Comparison of ENCODE assay signal across 15 mouse cellular contexts in the genomic region with DNA sequence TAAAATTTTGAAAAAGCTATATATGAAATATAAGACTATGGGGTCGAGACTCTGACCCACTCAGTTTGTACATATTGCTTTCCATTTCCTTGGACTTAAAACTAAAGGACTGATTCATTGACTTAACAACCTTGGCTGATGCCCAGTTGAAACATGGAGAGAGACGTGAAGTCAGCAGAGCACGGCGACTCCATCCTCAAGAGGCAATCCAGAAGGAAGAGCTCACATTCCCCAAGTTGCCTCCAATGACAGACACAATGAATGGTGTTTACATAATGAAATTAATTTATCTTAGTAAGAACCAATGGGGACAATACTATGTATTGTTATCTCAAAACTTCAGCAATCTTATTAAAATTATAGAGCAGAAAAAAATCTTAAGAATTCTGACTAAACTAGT. TPM values are rescaled to one million over a fixed set of nuclear protein-coding genes. Genes with fewer than 3 reads are reported as not detected.
"Had no signal": no experiment of that assay in that cellular context is flagged by ENCODE, and none has a peak within 500 bp of the region (broad histone marks: within the 10 kb centered on the region; RNA-seq: fewer than 3 reads in every experiment).

No protein-coding gene starts in this region.

- H3K27ac ChIP-seq: liver, embryonic 15.5 days; macrophage; midbrain, embryonic 12.5 days; midbrain, embryonic 15.5 days; neural tube, embryonic 12.5 days; stomach, embryonic 15.5 days; stomach, postnatal 0 days had no signal

- H3K9me3 ChIP-seq: liver, embryonic 15.5 days; megakaryocyte, embryonic 14.5 days; midbrain, embryonic 12.5 days; midbrain, embryonic 15.5 days; neural tube, embryonic 12.5 days; stomach, embryonic 15.5 days had no signal

- H3K4me1 ChIP-seq: midbrain, embryonic 12.5 days; midbrain, embryonic 15.5 days; stomach, embryonic 15.5 days had no signal

- H3K9ac ChIP-seq: liver, embryonic 15.5 days; liver, postnatal 0 days; midbrain, embryonic 12.5 days; midbrain, embryonic 15.5 days; neural tube, embryonic 12.5 days; stomach, embryonic 15.5 days had no signal

- H3K27me3 ChIP-seq: liver, embryonic 15.5 days; megakaryocyte, embryonic 14.5 days; midbrain, embryonic 12.5 days; midbrain, embryonic 15.5 days; neural tube, embryonic 12.5 days; stomach, embryonic 15.5 days had no signal

- H3K36me3 ChIP-seq: liver, embryonic 15.5 days; midbrain, embryonic 15.5 days; neural tube, embryonic 12.5 days; stomach, embryonic 15.5 days had no signal

- H3K4me2 ChIP-seq: liver, embryonic 15.5 days; midbrain, embryonic 12.5 days; midbrain, embryonic 15.5 days; neural tube, embryonic 12.5 days; stomach, embryonic 15.5 days had no signal

- ATAC-seq: liver, postnatal 0 days; midbrain, embryonic 15.5 days had no signal

- H3K4me3 ChIP-seq: liver, embryonic 15.5 days; megakaryocyte, embryonic 14.5 days; midbrain, embryonic 12.5 days; midbrain, embryonic 15.5 days; neural tube, embryonic 12.5 days; stomach, embryonic 15.5 days had no signal

- DNase-seq: liver, postnatal 0 days; lung, adult 2 months; lung, postnatal 10 days; right cerebral cortex, postnatal 14 days; thymus, adult 2 months; thymus, postnatal 25 days; thymus, postnatal 4 days had no signal

RNA-seq across cellular contexts. Expression of gene Angptl1, which starts 16.2 kb away (rescaled TPM):
- polyA plus RNA-seq: macrophage had no signal
